Mouse (Mus musculus): ENCODE measurements around the gene Htr2c. TPM values are rescaled to one million over a fixed set of nuclear protein-coding genes. Genes with fewer than 3 reads are reported as not detected.

The Htr2c gene
- polyA plus RNA-seq, 1 experiment from 2014 or later, result not detected

- H3K79me2 ChIP-seq (ENCODE audit: inconsistent target), result no peaks in the 10 kb centered on the region
- WGBS (ENCODE audit: missing documents), result 95% methylated on average over 2 of the region's 2 CpGs
- H3K36me3 ChIP-seq (ENCODE audit: inconsistent target), result no peaks in the 10 kb centered on the region
These were observed 276.7 kb downstream of the Htr2c start for GRCm38 (mm10) chrX:147238806-147239542.

More at GRCm38 (mm10) chrX:147238806-147239542, 276.7 kb downstream of the Htr2c start:
- Histone ChIP-seq H3K27ac (no peak overlapping the region), H3K4me3 (ENCODE audit: inconsistent target) (no peak overlapping the region)

All from macrophage (primary cell).